Mouse (Mus musculus) adrenal gland, postnatal 4 days (tissue): ENCODE measurements around the gene Gm49355. TPM values are rescaled to one million over a fixed set of nuclear protein-coding genes. Genes with fewer than 3 reads are reported as not detected.
"Not testable (repeated sequence)": the region's sequence is repeated elsewhere in the genome, so short reads cannot be mapped to it uniquely, and the experiment has no call there.

Experiments used
- DNase-seq, 2 experiments: peaks; one replicate each; pipeline ENCODE4 v3.0.0; 2021 to 2022; ENCODE audit warnings: low spot score in 2 of 2, mixed read lengths in 2 of 2
- long read RNA-seq, 2 experiments: library from polyadenylated mRNA; stranded (forward); transcript quantifications; one replicate each; pipeline ENCODE4 v2.0.0; 2021
- total RNA-seq, 2 experiments: library from RNA; stranded (reverse); gene quantifications; 2 replicates each; pipeline ENCODE4 v1.2.3; 2021

The Gm49355 gene
- total RNA-seq, result not detected
- long read RNA-seq, experiment 1, partial matches to known transcripts, result 0 of 1 reads
- long read RNA-seq, experiment 1, other reads (novel, unspliced or antisense), result 1 of 1 reads
- long read RNA-seq, experiment 2, result 0 reads

DNA sequence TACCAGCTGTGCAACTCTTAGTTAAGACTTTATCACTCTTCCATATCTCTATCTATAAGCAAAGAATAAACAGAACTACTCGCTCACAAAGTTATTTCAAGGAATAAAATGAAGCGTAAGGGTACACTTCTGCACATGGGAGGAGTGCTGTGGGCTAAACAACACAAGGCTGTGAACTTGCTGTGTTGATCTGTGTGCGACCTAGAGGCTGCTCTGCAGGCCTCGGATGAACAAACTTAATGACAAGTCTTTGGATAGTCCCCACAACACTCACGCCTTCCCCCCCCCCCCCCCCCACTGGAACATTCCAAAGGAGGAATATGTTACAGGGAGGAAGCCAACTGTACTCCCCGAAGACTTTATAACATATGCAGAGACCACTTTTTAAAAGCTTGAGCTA is at the start of gene Gm49355:
Gene Gm49355 (plus strand): TSS at position 336 of the 400 bp plus-strand sequence.
- no peak for DNase-seq

DNA sequence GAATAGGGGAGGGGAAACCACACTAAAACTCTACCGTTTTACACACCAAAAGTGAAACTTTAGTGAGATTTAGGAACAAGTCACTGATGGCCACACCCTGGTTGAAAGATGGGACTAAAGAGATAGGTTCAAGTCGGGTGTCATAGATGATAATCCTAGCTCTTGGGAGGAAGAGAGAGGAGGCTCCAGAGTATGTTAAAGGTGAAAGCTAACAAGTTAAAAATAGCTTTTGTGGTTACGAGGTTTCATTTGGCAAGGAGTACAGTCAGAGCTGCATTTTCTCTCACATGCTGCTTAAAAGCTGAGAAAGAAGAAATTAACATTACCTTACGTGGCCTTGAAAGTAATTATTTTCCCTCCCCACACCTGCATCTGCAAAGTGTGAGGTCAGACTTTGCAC is 40.0 kb upstream of the Gm49355 start:
- no peak for DNase-seq

DNA sequence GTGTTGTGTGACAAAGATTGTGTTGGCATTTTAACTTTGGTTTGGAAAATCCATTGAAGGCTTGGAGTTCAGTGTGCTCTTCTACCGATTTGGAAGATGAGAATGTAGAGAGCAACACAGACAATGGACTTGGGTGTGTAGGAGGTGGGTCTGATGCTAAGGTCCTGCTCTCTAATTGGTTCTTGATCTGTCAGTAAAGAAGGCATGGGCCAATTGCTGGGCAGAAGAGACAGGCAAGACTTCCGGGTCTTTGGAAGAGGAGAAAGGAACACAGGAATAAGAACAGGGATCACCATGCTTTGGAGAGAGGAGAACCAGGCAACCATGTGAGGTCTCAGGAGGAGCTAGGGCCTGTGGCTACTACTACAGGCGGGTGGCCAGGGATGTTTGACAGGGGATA is 7.7 kb upstream of the Gm49355 start:
- DNase-seq, result no peak

DNA sequence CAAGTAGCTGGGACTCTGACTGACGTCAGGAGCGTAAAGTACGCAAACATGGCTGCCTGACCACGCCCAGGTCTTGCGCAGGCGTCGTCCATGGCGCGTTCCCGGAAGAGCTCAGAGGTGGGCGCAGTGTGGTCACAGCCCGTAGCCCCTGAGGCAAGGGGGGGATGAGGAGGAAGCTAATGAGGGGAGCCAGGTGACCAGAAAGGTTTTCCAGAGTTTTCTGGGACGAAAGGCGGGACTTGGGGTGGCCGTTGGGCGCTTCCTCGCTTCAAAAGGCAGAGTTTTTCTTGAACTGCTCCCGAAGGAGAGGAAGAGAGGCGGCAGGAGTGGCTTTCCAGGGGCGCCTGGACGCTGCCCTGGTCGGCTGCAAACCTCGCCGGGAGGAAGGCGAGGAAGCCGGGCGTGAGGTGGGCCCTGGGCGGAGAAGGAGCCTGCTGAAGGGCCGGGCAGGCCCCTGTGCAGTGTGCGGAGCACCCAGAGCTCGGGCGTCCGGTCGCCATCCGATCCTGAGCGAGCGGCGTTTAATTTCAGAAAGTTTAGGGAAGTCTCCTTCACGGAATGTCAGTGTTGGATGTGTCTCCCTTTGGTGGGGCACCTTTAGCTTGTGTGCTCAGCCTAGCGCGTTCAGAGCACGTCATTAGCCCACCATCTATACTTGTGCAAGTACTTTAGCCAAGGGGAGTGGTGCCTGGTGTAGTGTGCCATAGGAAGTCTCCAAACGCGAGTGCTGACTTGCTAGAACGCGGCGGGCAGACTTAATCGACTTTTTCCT is 551 bp downstream of the Gm49355 start, which contains the start of gene 3830406C13Rik:
Gene 3830406C13Rik (plus strand): TSS at position 33 of the 772 bp plus-strand sequence.
- peak; percentile 49 to 62 for DNase-seq

DNA sequence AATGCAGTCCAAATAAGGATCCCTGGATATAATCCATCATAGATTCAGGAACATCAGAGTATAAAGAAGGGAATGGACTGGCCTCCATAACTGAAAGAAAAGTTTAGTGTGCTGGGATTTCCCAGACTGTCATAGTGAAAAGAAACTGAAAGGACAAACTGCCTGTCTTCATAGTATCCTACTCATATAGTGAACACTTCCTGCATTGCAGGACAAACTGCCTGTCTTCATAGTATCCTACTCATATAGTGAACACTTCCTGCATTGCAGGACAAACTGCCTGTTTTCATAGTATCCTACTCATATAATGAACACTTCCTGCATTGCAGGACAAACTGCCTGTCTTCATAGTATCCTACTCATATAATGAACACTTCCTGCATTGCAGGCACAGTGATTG is 6.0 kb downstream of the Gm49355 start:
- DNase-seq, result not testable (repeated sequence)

DNA sequence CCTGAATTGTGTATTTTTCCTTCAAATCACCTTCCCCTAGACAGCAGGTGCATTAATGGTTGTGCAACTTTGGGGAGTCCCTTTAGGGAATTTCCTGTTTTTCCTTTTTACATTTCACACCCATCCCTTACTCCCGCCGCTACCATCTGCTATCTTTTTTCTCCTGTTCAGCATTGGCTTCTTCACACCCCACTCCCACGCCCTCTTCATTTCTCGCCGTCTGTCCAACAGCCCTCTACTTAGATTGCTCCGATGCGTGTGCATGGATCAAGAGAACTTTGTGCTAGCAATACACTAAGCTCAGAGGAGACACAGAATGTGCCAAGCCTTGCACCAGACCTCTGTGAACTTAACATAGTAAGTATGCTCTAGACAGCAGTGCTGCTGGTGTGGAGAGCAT is 12.6 kb downstream of the Gm49355 start:
- DNase-seq, result no peak

DNA sequence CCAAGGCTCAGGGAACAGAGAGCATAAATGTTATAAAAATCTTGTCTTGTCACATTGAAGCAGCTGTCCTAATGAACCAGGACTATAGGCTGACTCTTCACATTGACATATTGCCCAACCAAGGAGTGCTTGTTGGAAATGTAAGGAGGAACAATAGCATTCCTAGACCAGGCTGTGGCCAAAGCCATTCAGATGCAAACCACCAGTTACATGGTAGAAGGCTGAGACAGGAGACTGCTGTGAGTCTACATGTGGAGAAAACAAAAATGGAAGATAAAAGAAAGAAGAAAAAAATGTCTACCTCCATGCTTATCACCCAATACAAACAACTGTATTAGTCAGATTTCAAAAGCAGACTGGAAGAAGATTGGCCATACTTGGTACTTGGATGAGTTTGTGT is 15.4 kb downstream of the Gm49355 start:
- no peak for DNase-seq

DNA sequence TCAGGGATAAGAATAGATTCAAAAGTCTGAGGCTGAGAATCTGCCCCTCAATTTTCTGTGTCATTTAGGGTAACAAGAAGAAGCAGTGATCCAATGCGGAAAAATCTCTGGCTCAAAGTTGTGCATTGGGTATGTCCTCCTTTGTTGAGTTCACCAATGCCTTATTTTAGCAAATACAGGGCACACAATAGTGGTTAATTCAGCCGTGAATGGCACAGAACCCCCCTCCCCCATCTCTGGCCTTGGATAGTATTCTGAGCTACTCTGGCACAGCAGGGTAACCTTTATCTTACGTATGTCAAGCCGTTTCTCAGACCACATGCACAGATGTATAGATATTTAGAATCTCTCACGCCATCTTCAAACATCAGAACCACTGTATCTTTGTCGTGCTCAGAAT is 15.9 kb downstream of the Gm49355 start:
- DNase-seq, result no peak

DNA sequence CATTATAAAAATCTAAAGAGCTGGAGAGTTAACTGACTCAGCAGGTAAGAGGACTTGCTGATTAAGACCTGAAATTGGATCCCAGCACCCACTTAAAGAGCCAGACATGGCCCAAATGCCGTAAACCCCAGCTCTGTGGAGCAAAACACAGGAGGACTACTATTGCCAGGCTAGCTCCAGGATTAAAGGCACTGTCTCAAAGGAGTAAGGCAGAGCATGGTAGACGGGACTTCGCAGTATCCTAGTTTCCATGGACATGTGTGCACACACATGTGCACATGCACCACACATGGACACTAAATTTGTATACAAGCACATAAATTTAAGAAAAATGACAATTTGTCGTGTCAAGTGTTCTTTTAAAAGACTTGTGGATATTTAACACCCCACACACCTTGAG is 16.5 kb downstream of the Gm49355 start:
- DNase-seq, result no peak

DNA sequence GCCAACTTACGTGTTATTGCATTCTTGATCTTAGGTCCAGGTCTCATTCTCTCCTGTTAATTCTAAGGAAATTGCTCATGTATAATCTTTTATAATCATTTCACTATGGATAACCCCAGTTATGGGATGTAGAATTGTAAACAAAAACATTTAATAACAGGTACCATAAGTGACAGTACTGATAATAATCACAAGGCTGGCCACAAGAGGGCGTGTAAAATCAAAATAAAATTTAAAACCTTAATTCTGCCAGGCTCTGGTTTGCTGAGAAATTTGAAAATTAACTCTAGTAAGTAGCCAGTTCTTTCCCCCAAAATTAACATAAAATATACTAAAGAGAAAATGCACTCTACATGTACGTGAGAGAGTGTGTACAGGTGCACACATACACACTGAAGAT is 16.9 kb downstream of the Gm49355 start:
- DNase-seq, result no peak

DNA sequence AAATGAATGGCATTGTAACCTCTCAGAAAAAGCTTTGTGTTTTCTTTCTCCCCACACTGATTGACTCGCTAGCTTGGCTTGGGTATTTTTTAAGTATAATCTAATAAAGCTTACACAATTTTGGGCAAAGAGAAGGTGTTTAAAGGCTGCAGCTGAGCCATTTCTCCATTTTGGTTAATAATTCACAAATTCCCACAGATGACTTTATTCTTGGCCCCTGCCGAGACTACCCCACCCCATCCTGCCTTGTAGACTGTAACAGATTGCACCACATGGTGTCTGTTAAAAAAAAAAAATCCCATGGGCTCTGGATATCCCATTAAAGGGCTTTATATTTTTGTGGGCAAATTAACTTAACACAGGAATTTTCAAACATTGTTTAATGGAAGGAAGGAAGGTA is 19.3 kb downstream of the Gm49355 start:
- DNase-seq, result no peak

DNA sequence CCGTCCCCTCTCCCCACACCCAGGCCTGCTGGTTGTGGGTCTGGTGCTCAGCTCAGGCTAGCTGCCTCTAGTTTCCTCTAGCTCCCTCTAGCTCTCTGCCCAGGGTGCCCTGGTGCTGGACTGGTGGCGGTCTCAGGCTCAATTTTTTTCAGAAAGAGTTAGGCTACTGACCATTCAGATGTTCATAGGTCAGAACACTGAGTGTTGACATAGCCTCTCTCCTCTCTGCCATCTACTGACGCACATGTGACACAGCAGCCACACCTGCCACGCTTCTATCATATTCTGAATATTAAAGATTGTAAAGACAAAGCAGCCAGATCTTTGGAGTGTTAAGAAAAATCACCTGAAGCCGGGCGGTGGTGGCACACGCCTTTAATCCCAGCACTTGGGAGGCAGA is 49.8 kb downstream of the Gm49355 start:
- no peak for DNase-seq

DNA sequence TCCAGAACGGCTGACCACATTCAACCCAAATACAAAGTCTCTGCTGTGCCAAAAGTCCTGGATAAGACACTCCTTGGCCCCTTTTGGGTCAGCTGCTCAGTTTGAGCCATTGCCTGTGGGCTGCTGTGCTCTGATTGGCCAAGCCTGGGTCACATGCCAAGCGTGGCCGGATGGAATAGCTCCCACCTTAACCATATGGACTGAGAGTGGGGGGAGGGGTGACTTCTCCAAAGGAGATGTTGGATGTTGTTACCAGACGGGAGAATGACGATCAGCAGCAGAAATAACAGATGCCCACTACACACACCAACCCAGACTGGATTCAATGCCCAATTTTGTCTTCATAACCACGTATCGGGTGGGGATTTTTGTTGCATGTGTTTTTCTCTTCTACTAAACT is 51.1 kb downstream of the Gm49355 start:
- DNase-seq, result no peak

DNA sequence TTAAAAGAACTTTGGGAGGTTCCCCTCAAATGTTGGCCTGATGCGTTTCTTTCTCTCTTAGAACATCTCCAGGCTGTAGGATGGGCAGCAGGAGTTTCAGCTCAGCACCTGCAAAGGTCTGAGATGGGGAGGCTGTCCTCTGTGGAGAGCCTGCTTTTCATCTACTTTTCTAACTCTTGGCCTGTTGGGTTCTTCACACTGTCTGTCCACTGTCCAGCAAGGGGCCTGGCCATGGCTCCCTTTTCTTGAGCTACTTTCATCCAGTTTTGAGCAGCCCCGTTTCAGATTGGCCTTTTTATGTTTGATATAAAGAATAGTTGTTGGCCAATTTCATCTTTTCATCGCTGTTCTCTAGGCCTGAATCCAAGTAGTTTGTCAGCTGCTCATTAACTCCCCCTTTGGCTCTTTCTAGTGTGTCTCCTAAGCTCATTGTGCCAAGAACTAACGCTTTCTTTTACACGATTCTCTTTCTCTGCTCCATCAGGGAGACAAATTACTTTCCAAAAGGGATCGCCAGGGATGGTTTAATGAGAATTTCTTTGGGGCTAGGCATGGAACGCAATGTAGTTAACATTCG is 53.7 kb downstream of the Gm49355 start:
- DNase-seq, result no peak

DNA sequence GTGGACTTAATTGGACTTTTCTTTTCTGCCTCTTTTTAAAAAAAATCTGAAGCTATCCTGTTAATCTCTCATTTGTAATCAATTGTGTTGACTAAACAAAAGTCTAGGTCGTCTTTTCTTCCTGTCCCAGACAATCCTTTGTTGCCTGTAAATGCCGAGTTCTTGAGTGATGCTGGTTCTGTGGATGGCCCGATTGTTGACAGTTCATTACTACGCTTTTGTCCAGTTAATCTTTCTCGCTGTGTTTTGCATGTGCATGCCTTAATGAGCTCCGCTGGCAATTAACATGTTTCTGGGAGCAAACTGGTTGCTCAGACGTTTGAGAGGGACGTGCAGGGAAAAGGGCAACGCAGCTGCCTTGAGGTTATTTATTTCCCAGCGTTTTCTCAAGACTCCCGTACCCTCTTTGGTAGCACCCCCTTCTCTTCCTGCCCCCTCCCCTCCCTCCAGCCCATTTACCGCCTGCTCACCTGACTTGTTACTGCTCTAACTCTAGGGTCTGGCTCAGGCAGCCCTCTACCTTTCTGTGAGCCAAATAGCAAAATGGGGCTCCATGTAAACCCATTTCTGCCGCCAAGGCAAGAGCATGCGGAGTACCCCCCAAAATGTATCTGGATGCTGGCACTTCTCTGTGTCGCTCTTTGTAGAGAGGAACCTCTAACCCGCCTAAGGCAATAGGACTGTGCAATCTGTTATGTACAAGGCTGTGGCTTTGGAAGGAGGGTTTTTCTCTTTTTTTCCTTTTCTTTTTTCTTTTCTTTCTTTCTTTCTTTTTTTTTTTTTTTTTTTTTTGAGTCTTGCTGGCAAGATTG is 54.4 kb downstream of the Gm49355 start:
- no peak for DNase-seq

DNA sequence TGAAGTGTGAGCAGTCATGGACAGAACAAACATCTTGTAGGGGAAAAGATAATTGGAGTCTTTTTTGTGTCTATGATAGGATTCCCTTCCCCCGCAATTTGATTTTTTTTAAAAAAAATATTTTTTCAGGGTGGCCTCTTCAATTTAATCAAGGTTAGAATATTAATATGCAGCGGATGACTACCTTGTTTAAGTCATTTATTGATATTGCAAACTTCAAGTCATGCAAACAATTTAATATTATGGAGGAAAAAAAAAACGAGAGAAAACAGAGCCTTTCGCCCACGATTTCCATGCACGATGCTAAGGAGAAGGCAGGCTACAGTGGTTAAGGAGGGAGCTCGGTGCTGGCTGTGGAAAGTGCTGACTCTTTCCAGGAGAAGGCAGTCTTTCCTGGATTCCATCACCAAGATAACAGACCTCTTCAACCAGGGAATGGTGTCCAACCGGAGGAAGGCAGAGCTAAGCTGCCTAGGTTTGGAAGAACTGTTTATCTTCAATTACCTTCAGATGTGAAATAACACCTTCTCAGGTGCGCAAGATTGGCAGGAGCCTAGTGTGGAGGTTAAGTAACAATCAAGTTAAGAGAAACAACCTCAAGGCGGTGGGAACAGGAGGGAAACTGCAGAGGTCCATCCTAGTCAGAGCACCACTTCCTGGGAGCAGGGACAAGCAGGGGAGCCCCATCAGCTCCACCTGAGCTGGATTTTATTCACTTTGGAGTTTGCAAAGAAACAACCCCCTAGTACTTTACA is 55.2 kb downstream of the Gm49355 start:
- no peak for DNase-seq

DNA sequence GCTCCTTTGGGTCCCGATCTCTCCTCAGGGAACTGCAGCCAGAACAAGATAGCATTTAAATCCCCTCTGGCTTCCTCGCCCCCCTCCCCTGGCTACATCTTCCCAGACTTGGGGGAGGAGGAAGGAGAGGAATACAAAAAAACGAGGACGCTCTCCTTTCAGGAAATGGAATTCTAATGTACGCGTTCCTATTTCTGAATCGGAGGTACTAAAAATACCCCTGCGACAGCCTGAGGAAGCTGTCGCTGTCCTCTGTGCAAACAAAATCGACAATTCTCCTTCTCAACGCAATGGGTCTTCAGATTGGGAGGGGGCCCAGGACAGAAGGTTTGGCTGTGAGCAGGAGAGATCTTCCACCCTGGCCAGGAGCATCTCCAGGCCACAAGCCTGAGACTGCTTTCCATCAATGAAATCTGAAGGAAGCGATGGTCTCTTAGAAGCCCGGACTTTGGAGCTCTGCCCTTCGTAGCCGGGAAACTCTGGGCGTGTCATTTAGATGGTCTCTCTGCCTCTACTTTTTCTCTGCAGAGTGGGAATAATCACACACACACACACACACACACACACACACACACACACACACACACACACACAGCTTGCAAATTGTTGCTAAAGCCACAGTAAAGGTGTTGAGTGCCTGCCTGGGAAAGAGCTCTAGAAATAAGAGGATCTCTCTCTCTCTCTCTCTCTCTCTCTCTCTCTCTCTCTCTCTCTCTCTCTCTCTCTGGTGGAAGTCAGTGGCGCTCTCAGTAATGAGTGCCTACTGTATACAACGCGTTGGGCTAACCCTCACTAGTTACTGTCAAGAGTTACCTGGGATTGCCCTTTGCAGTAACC is 56.7 kb downstream of the Gm49355 start:
- no peak for DNase-seq

DNA sequence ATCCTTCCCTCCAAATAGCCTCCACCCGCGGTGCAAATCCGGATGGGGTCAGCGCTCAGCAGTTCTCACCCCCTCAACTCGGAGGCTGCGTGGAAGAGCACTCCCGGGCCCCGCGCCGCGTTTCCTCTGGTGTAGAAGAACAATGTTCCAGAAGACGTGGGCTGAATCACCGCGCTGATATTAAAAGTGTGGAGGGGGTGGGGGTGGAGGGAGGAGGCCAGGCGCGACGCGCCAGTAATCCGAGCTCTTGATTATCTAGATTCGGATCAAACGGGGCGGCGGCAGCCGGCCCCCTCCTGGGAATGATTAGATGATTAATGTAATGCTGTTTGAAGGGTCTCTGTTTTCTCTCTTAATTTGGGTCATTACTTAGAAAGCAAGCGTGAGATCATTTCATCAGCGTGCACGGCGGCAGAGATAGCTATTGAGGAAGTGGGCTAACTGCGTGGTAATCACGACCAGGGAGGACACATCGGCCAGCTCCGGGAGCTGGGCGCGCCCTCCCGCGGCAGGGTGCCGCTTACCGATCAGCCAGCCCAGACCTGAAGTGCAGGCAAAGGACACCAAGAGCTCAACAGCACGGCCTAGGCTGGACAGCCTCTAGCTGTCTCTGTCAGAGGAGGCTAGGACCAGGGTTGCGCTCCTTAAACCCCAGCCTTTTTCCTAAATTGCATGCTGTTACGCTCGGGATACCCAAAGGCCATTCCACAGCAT is 57.5 kb downstream of the Gm49355 start:
- DNase-seq, result no peak

DNA sequence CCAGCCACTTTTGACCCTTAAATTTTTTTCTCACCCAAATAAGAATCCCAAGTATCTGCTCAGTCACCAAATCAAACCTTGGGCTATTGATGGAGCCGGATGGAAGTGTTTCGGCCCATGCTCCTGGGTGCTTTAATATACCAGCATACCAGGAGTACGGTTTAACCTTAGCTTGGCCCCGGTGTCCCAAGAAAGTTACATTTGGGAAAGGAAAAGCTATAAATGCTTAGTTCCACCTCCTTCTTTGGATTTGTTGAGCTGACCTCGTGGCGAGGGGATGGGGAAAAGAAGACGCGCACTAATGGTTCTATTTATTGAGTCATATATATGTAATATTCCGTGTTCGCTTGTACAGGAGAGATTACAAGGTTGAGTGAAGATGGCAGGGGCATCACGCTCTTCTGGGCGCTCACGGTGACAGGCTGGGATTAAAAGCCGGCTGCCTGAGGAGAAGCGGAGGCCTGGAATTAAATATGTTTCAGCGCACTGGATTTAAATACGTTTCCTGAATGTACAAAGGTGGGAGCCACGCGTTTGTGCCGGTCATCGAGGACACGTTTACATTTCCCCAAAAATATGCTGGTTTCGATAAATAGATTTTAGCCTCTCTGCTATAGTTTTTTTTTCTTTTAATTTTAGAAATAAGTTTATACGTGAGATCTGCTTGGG is 58.1 kb downstream of the Gm49355 start:
- DNase-seq, result no peak
